Mouse (Mus musculus): ENCODE data around the gene H6pd.
A peak's percentile ranks its signal among the peaks of the same experiment; 100 is the strongest.

Gene H6pd

DNA sequence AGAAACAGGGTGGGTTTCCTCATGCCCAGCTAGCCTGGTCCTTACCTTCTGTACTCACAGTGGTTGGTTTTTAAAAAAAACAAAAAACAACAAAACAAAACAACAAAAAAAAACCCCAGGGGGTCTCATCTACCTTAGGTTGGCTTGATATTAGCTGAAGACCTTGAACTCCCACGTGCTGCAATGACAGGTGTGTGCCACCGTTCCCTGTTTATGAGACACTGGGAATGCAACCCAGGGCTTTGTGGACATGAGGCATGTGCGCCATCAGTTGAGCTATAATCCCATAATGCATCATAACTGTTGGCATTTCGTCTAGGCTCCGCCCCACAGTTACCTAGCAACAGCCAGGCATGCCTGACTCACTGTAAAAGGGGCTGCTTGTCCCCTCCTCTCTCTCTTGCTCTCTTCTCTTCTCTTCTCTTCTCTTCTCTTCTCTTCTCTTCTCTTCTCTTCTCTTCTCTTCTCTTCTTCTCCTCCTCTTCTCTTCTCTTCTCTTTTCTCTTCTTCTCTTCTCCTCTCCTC, 33.0 kb downstream of the H6pd start:
- DNase-seq (ENCODE audit: low spot score in 2 of 2), result no peak

DNA sequence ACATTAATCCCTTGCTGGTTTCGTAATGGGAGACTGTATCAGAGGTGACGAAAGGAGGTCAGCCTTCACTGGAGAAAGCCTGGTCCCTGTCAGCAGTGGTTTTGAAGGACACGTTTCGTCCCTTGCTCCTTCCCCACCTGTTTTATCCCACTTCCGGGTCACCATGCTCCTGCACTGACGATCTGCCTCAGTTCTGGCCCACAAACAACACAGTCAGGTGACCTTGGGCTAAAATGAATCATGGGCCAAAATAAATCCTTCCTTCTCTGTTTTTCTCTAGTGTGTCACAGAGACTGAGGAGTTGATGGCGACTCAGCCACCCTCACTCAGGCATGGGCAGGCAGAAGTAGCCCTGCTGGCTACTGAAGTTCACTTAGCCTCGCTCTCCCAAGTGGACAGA, 33.5 kb downstream of the H6pd start:
- no peak for DNase-seq (ENCODE audit: low spot score in 2 of 2)

DNA sequence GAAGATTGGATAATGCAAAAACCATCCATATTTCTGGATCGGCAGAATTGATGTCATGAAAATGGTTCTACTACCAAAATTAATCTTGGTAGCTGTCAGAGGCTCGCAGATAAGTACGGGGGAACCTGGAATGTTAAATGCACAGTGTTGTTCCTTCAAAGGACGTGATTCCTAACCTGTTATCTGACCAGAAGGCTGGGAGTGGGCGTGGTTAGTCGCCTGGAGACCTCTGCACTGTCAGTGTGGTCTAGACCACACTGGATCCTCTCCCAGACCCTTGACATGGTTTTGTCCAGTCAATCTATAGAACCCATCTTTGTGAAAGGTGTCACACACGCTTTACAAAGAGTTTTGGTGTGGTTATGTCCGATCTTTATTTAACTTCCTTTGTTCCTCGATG, 37.4 kb downstream of the H6pd start:
- no peak for DNase-seq (ENCODE audit: low spot score in 2 of 2)

DNA sequence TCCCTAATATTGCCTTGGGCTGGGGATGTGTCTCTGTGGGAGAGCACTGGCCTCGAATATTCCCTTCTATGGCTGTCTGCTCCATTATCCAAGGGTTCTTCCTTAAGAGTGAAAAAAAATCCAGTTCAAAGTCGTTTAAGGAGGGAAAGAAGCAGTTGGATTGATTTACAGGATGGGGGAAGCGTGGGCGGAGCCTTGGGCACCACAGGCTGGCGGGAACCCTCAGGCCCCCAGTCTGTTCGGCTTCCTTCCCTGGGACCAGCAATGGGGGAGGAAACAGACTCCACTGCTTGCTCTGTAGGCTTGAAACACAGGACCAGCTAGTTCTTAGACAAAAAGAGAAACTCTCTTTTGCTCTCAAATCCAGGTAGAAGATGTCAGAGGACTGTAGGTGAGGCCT, 40.3 kb downstream of the H6pd start:
- DNase-seq (ENCODE audit: low spot score in 2 of 2), result no peak

DNA sequence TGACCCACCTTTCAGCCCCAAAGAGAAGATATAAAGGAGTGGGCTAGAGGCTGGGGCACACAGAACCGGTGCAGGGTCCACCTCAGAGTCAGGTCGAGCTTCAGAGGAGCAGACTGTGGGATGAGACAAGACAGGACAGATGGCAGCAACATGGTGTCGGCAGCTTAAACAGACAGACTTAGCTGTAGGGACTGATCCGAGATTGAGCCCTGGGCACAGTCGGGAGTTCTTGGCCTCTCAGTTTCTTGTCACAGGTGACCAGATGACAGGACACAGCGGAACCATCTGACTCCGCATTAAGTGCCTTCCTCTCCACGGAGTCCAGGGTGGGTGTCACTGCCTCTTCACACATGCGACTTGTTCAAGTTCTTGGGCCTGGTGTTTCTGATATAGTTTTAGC, 41.9 kb downstream of the H6pd start:
- no peak for DNase-seq (ENCODE audit: low spot score in 2 of 2)

DNA sequence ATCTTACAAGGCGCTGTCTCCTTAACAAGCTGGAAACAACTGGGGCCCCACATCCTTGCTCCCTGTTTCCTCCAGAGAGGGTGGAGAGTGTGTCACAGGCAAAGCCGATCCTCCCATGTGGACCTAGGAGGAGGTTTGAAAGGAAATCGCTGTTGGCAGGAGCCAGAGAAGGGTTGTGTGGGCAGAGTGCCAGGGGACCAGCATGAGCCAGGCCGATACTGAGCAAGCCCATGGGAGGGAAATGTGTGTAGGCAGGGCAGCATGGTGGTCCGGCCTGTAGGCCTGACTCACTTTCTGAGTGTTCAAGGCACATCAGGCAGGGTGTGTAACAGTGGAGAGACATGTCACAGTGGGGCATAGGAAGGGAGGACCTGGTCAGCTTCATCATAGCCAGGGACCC, 42.6 kb downstream of the H6pd start:
- DNase-seq (ENCODE audit: low spot score in 2 of 2), result no peak

DNA sequence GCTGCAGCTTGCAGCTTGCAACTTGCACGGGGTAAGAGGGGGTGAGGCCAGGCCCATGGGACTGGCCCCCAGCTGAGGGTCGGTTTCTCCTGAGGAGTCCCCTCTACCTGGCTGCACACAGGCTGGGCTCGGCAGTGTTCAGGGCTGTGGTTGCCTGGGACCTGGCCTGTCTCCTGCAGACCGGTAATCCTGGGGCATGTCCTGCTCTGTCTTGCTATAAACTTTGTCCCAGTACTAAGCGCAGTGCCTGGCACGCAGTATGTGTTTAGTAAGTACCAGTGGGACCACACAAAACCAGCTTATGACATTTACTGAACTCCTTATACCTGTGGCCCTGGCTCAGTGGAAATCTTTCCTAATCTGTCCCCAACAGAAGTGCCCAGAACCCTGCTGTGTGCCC, 43.2 kb downstream of the H6pd start:
- no peak for DNase-seq (ENCODE audit: low spot score in 2 of 2)

DNA sequence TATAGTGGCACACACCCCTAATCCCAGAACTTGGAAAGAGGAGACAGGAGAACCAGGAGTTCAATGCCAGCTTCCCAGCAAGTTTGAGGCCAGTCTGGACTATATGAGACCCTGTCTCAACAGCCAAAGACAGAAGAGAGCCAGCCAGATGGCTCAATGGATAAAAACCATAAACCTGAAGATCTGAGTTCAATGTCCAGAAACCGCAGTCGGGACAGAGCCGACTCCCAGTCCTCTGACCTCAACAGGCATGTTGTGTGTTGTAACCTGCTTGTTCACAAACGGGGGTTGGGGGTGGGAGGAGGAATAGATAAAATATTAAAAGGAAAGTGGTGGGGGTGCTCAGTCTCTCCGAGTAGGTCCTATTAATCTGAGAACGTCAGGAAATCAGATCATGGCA, 43.6 kb downstream of the H6pd start:
- DNase-seq (ENCODE audit: low spot score in 2 of 2), result no peak

DNA sequence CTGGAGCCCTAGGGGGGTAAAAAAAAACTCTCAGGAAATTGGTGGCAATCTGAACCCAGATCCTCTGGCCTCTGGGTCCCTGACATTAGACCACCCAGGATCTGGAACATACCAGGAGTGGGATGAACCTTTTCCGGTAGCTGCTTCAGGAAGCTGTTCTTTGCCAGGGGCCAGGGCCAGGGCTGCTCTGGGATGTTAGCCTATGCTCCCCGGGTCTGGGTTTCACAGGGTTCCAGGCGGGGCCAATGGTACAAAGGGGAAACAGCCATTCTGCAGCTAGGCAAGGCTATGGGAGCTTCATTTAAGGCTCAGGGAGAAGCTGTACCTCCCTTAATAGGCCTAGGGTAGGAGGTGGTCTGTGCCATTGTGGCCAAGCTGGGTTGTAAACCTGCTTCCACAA, 44.1 kb downstream of the H6pd start:
- no peak for DNase-seq (ENCODE audit: low spot score in 2 of 2)

DNA sequence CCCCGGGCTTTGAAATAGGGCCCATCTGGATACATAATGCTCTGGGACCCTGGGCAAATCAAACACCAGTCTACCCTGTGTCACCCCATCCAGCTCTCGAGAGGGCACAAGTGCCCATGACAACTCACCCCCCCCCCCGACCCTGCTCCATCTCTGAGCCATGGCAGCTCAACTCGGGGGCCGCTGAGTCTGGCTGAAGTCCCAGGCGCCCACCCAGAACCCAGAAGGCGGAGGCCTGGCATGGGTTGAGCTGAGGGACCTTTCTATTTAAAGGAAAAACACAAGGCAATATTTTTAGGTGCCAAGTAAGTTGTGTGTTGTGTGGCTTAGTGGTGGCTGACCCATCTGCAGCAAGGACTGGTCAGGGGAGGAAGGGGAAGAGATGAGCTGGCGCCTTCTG, 44.5 kb downstream of the H6pd start:
- DNase-seq (ENCODE audit: low spot score in 2 of 2), result no peak

DNA sequence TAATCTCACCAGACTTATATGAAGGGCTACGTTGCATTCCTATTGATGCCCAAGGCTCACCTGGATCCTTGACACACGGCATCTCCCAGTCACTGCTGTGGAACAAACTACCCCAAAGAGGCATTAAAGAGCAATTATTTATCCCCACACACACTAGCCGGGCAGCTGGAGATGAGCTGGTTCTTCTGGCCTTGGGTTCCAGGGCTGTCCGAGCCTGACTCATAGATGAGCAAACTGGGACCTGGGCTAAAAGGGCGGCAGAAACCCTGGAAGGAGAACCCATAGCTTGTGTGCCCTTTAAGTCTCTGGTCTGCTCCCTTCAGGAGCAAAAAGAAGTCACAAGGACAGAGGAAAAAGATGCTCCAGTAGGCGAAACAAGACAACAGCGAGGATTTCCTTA, 48.4 kb downstream of the H6pd start:
- no peak for DNase-seq (ENCODE audit: low spot score in 2 of 2)

DNA sequence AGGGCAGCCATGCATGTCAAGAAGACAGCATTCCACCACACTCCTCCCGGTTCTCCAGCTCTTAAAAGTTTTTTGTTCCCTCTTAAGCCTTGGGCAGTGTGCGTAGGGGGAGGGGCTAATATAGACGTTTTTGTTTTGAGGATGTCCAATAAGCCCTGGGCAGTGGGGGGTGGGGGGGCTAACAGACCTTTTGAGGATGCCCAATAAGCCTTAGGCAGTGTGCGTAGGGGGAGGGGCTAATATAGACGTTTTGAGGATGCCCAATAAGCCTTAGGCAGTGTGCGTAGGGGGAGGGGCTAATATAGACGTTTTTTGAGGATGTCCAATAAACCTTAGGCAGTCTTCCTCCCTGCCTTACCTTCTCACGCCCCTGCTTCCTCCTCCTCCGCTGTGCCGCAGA, 49.0 kb downstream of the H6pd start:
- no peak for DNase-seq (ENCODE audit: low spot score in 2 of 2)

DNA sequence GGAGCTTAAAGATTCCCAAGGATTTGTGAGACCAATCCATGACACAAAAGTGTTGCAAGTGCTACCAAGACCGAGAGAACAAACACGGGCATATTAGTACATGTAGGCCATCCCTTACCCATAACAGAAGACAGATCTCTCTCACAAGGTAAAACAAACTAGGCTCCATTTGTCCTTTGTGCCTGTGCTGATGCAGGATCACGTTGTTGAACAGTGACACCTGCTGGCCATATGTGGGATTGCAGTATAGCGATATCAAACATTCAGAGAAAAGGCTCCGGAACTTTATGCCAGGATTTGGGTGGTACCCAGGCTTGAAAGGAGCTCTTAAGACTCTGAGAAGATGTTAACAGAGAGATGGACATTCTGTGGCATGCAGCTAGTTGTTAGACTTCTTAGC, 50.3 kb downstream of the H6pd start:
- DNase-seq (ENCODE audit: low spot score in 2 of 2), result peak; percentile 84 to 87

DNA sequence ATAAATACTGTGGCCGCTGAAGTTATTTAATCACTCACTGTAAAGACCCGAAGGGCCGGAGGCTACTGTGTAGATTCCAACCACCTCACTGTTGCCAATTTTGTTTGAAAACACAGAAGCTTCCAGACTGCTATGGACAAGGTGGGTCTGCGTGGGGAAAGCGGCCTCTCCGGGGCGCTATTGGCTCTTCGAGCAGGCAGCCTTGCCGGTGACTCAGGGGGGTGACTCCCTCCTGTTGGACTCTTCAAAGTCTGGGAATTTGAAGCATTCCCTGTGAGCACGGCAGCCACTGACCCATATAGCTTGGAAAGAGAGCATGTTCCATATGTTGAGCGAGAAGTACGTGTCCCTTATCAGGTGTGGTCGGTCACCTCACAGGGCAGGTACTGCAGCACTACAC, 52.8 kb downstream of the H6pd start:
- DNase-seq (ENCODE audit: low spot score in 2 of 2), result no peak

DNA sequence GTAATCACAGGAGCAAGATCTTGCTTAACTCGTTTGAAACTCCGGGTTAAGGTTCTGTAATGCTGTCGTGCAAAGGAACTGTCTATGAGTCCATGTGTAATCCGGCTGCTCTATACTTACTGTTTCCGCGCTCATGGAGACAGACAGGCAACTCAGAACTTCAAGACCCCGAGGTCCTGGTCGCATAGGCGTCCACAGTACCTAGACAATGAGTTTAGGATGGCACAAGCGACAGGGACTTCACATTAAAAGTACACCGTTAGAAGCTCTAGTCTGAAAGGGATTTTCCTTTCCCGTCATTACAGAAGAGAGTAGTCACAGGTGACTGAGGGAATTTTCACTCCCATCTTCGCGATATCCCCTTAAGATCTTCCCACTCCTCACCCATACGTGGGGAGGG, 53.2 kb downstream of the H6pd start:
- no peak for DNase-seq (ENCODE audit: low spot score in 2 of 2)

DNA sequence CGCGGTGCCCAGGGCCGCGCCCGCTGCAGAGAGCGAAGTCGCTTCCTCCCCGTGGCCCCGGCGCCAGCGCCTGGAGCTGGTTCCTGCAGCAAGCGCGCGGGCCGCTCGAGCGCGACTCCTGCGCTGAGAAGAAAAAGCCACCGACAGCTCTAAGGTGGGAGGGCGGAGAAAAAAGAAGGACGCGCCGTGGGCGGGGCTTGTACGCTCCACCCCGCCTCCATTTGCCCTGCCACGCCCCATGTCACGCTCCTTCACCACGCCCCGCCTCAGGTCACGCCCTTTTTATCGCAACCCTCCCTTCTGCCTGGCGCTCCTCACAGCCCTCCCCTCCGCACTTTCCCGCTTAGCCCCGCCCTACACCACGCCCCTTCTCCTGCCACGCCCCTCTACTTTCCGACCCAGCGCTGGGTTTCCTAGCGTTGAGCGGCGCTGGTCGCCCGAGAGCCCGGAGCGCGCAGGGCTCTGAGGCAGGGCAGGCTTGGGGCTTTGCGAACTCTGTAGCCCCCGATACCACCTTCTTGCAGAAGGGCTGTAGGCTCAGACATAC, 53.9 kb downstream of the H6pd start, which contains the start of gene Spsb1:
Gene Spsb1 (minus strand): TSS at position 151 of the 547 bp plus-strand sequence.
- peak; percentile 90 to 93 for DNase-seq (ENCODE audit: low spot score in 2 of 2)

DNA sequence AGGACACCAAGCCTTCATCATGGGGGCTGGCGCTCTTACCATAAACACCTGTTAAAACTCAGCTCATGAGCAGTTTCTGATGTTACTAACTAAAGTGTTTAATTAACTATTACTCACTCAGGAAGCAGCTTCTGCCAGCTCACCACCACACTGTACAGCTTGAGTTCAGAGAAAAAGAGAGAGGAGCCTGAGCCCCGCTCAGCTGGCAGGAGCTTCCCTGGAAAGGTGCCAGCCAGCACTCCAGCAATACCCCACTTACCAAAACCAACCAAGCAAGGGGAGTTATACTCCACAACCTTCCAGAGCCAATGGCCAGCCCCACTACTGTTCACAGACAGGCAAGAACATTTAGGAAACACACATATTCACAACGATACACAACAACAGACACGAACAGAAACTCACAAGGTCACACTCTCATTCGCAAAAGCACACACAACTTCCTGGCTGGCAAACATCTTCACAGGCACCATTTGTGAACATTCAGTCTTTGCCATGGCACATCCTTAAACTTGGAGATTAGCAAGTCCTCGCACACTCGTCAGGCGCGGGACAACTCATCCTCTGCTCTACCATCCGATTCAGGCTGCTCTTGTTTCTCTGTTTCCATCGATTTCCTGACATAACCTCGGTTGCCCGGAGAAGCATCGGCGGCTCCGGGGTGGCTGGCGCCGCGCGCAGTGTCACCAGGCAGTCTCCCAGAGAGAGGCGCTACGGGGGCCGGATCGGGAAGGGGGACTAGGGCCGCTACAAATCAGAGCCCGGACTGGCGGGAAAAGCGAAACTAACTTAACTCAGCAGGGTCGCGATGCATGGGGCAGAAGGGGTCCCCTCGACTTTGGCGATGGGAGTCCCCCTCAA, 55.0 kb downstream of the H6pd start:
- DNase-seq (ENCODE audit: low spot score in 2 of 2), result no peak

DNA sequence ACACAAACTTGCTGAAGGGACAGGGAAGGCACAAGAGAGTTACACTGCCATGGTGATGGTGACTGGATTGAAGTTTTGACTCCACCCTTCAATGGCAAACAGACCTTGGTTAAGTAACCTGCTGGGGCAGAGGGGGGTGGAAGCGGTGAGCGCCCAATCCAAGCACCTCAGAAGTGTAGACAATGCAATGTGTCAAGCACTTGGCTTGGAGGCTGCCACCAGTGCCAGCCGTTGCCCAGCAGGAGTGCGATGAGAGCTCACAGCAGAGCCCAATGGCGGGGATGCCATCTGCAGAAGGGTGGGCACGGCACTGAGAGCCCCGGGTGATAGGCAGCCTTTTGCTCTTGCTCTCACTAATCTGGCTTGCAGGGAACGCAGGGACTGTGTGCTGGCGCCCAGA, 56.6 kb downstream of the H6pd start:
- DNase-seq (ENCODE audit: low spot score in 2 of 2), result no peak

DNA sequence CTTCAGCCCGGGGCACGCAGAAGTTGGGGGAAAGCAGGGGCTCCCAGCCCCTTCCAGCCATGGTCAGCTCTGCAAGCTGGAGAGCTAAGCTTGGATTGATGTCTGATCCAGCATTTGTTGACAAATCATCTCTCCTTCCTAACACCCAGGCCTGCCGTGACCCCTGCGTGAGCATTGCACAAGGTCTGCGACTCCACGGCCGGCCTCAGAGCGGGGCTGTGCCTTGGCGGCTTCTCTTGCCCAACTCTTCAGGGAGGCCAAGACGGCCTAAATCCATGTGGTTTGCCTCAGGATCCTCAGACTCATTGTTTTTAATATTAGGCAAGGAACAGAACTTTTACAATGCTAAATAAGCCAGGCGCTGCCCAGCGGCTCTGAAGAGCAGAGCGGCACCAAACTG, 57.6 kb downstream of the H6pd start:
- DNase-seq (ENCODE audit: low spot score in 2 of 2), result no peak

DNA sequence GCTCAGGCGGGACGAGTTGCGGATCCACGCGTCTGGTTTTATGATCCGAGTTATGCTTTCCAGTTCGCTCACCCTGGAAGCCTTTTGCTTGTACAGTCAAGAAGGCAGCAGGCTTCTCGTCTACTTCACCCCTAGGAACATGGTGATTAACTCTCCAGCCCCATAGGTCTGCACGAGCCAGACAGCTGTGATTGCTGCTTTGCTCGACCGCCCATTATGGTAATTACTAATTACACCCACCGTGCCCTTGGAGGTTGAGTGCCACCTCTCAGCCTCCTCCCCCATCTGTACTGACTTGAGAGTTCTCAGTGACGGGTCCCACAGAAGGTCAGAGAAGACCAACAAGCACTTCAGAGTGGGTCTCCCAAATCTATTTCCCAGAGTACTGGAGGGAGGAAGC, 59.1 kb downstream of the H6pd start:
- no peak for DNase-seq (ENCODE audit: low spot score in 2 of 2)

DNA sequence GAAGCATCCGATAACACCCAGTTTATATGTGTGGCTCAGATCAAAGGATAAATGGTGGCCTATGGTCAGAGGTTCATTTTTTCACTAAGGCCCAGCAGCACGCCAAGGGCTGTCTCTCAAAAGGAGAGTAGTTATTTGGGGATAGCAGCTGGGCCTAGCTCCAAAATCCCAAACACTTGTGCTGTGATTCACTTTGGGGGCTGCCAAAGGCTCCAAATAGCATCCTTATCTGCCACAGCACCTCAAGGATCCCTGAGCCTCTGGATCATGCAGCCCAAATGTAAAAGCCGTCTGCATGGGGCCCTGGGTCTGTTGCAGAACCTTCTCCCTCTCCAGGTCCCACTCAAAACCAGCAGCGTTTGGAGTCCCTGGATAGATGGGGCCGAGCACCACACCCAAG, 60.7 kb downstream of the H6pd start:
- DNase-seq (ENCODE audit: low spot score in 2 of 2), result no peak

DNA sequence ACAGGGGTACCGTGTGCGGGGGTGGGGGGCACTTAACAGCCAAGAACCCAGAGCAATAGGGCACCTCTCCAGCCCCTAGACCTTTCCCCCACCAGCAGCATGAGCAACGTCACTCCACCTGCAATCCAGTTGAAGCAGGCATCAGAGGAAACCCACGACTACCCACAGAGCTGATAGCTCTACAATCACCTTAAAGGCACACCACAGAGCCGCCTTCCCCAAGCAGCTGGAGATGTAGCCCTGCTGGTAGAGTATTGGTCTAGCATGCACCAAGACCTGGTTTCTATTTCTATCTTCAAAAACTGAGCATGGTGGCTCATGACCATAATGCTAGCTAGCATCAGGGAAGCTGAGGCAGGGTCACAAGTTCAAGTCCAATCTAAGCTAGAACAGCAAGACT, 61.4 kb downstream of the H6pd start:
- DNase-seq (ENCODE audit: low spot score in 2 of 2), result no peak

DNA sequence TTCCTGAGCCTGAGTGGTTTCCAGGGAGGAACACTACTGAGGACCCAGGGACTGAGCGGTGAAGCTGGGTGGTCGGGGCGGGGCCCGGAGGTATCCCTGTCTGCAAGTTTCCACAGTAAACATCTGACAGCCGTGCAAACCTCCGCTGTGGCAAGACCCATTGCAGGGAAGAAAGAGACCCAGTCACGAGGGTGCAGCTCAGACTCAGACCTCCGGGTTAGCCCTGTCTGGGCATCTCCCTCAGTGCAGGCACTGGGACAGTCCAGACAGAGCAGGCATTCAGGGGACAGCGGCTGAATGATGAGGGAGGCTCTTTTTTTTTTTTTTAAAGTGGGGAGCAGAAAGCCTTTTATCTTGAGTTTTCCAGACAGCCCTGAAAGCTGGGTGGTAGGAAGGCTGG, 63.6 kb downstream of the H6pd start:
- no peak for DNase-seq (ENCODE audit: low spot score in 2 of 2)

DNA sequence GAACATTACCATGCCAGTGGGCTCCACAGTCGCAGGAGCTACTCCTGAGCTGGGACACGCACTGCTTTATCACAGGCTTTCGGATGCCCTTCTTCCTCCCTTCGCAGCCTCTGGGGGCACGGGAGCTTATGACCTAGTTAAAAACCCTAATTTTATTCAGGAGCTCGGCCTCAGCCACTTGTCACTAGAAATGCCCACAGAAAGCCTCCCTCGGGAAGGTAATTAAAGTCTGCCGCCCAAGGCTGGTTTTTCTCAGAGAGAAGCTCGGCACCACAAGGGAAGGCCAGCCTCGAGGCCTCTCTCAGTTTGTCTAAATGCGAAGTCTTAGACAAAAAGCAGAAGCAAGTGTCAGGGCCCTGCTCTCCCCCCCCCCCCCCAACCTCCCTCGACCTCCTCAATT, 64.6 kb downstream of the H6pd start:
- no peak for DNase-seq (ENCODE audit: low spot score in 2 of 2)

All from frontal cortex, postnatal 25 days (tissue).